Mouse (Mus musculus): ENCODE data around the gene Gm10031. TPM values are rescaled to one million over a fixed set of nuclear protein-coding genes. Genes with fewer than 3 reads are reported as not detected.
"Not testable (repeated sequence)": the region's sequence is repeated elsewhere in the genome, so short reads cannot be mapped to it uniquely, and the experiment has no call there.

Gene Gm10031
- polyA plus RNA-seq, 1 experiment from 2014 or later: 0.52 TPM

DNA sequence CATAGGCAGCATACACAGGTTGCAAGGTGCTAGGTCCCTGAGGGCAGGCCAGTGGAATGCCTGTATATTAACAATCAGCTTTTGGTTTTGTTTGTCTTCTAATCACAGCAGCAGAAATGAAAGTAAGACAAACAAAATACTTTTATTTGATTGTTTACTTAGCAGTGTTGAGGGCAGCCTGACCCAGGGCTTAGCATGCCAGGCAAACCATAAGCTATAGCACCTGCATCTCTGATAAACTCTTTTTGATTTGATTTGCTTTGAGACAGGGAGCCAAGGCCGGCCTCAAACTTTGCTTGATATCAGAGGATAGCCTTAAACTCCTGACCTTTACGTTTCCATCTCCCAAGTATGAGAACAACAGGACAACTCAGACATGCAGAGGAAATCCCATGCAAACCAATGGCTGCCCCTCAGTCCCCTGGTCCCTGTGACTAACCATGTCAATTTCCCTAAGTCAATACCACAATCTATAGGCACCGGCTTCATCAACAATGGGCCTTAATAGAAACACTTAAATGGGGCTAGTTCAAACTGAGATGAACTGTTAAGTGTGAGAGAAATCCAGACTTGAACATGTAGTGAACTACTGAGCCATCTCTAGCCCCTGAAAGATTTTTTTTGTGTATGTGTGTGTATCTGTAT, 3.6 kb upstream of the Gm10031 start:
- H3K4me3 ChIP-seq (ENCODE audit: low read depth, low read length): no peak overlapping the region
- no peaks in the 10 kb centered on the region for H3K4me1 ChIP-seq (replicated peaks; ENCODE audit: control insufficient read depth, insufficient read depth, low read length)
- H3K4me2 ChIP-seq (replicated peaks; ENCODE audit: low read depth): no peak overlapping the region
- WGBS: 50% methylated on average over 3 of the region's 3 CpGs
- no peak for ATAC-seq
- H3K27ac ChIP-seq (ENCODE audit: low read depth, low read length): no peak overlapping the region
- no peaks in the 10 kb centered on the region for H3K9me3 ChIP-seq (ENCODE audit: control insufficient read depth)
- H3K27me3 ChIP-seq (replicated peaks; ENCODE audit: control insufficient read depth, insufficient read depth, low read length): no peaks in the 10 kb centered on the region
- TF ChIP-seq CTCF (IDR thresholded peaks at IDR 0.05; ENCODE audit: low read depth): no peak
- no peaks in the 10 kb centered on the region for H3K36me3 ChIP-seq (ENCODE audit: control insufficient read depth, insufficient read depth)
- no peak overlapping the region for H3K9ac ChIP-seq (ENCODE audit: low read depth, low read length)

- no peak for TF ChIP-seq CTCF (IDR thresholded peaks at IDR 0.05; ENCODE audit: low read depth)
- H3K27ac ChIP-seq (ENCODE audit: low read depth, low read length): peak overlapping the region; percentile 22; the same call in 1 of the 2 replicates
- H3K9ac ChIP-seq (ENCODE audit: low read depth, low read length): no peak overlapping the region
- no peaks in the 10 kb centered on the region for H3K27me3 ChIP-seq (replicated peaks; ENCODE audit: control insufficient read depth, insufficient read depth, low read length)
- peak overlapping the region; percentile 49 for H3K4me2 ChIP-seq (replicated peaks; ENCODE audit: low read depth)
- H3K9me3 ChIP-seq (ENCODE audit: control insufficient read depth): no peaks in the 10 kb centered on the region
- no peaks in the 10 kb centered on the region for H3K4me1 ChIP-seq (replicated peaks; ENCODE audit: control insufficient read depth, insufficient read depth, low read length)
- H3K4me3 ChIP-seq (ENCODE audit: low read depth, low read length): no peak overlapping the region
- peak; percentile 80 for ATAC-seq
- 33% methylated on average over 15 of the region's 15 CpGs for WGBS
- H3K36me3 ChIP-seq (ENCODE audit: control insufficient read depth, insufficient read depth): no peaks in the 10 kb centered on the region
Measured at GRCm38 (mm10) chr1:156521796-156522517, 1.9 kb upstream of the Gm10031 start.

GRCm38 (mm10) chr1:156532476-156533175, 8.8 kb downstream of the Gm10031 start:
- not testable (repeated sequence) for ATAC-seq
- WGBS: 66% methylated on average over 16 of the region's 16 CpGs

DNA sequence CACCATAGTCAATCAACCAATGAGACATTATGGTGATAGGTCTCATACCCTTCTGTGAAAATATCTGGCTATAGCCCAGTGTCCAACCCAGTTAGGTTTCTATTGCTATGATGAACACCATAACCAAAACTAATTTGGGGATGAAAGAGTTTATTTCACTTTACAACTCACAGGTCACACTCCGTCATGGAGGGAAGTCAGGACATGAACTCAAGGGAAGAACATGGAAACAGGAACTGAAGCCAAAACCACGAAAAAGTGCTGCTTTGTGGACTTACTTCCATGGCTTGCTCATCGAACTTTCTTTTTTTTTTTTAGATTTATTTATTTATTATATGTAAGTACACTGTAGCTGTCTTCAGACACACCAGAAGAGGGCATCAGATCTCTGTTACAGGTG, 9.7 kb downstream of the Gm10031 start:
- H3K9ac ChIP-seq (ENCODE audit: low read depth, low read length): no peak overlapping the region
- no peak overlapping the region for H3K4me2 ChIP-seq (replicated peaks; ENCODE audit: low read depth)
- H3K9me3 ChIP-seq (ENCODE audit: control insufficient read depth): no peaks in the 10 kb centered on the region
- no peaks in the 10 kb centered on the region for H3K36me3 ChIP-seq (ENCODE audit: control insufficient read depth, insufficient read depth)
- no peak for ATAC-seq
- H3K4me3 ChIP-seq (ENCODE audit: low read depth, low read length): no peak overlapping the region
- no peak for TF ChIP-seq CTCF (IDR thresholded peaks at IDR 0.05; ENCODE audit: low read depth)
- no peak overlapping the region for H3K27ac ChIP-seq (ENCODE audit: low read depth, low read length)
- 80% methylated on average over 3 of the region's 3 CpGs for WGBS
- H3K27me3 ChIP-seq (replicated peaks; ENCODE audit: control insufficient read depth, insufficient read depth, low read length): no peaks in the 10 kb centered on the region
- no peaks in the 10 kb centered on the region for H3K4me1 ChIP-seq (replicated peaks; ENCODE audit: control insufficient read depth, insufficient read depth, low read length)

More at GRCm38 (mm10) chr1:156532476-156533175, 8.8 kb downstream of the Gm10031 start:
- not testable (repeated sequence) for H3K9ac ChIP-seq (ENCODE audit: low read depth, low read length); H3K9me3 ChIP-seq (ENCODE audit: control insufficient read depth); H3K27ac ChIP-seq (ENCODE audit: low read depth, low read length); H3K4me1 ChIP-seq (replicated peaks; ENCODE audit: control insufficient read depth, insufficient read depth, low read length); H3K4me2 ChIP-seq (replicated peaks; ENCODE audit: low read depth); H3K36me3 ChIP-seq (ENCODE audit: control insufficient read depth, insufficient read depth); H3K27me3 ChIP-seq (replicated peaks; ENCODE audit: control insufficient read depth, insufficient read depth, low read length); H3K4me3 ChIP-seq (ENCODE audit: low read depth, low read length)

GRCm38 (mm10) chr1:156533911-156534310, 10.1 kb downstream of the Gm10031 start:
- no peaks in the 10 kb centered on the region for H3K27me3 ChIP-seq (replicated peaks; ENCODE audit: control insufficient read depth, insufficient read depth, low read length)
- H3K9ac ChIP-seq (ENCODE audit: low read depth, low read length): no peak overlapping the region
- 83% methylated on average over 4 of the region's 4 CpGs for WGBS
- no peaks in the 10 kb centered on the region for H3K9me3 ChIP-seq (ENCODE audit: control insufficient read depth)
- no peak overlapping the region for H3K27ac ChIP-seq (ENCODE audit: low read depth, low read length)
- TF ChIP-seq CTCF (IDR thresholded peaks at IDR 0.05; ENCODE audit: low read depth): no peak
- ATAC-seq: no peak
- no peaks in the 10 kb centered on the region for H3K36me3 ChIP-seq (ENCODE audit: control insufficient read depth, insufficient read depth)
- H3K4me2 ChIP-seq (replicated peaks; ENCODE audit: low read depth): no peak overlapping the region
- H3K4me1 ChIP-seq (replicated peaks; ENCODE audit: control insufficient read depth, insufficient read depth, low read length): no peaks in the 10 kb centered on the region
- no peak overlapping the region for H3K4me3 ChIP-seq (ENCODE audit: low read depth, low read length)

GRCm38 (mm10) chr1:156537031-156537430, 13.2 kb downstream of the Gm10031 start:
- Histone ChIP-seq H3K36me3 (ENCODE audit: control insufficient read depth, insufficient read depth) (no peaks in the 10 kb centered on the region), H3K4me3 (ENCODE audit: low read depth, low read length) (no peak overlapping the region), H3K27me3 (replicated peaks; ENCODE audit: control insufficient read depth, insufficient read depth, low read length) (no peaks in the 10 kb centered on the region), H3K4me2 (replicated peaks; ENCODE audit: low read depth) (no peak overlapping the region), H3K9me3 (ENCODE audit: control insufficient read depth) (no peaks in the 10 kb centered on the region), H3K4me1 (replicated peaks; ENCODE audit: control insufficient read depth, insufficient read depth, low read length) (no peaks in the 10 kb centered on the region), H3K9ac (ENCODE audit: low read depth, low read length) (no peak overlapping the region), H3K27ac (ENCODE audit: low read depth, low read length) (no peak overlapping the region)
- no peak for TF ChIP-seq CTCF (IDR thresholded peaks at IDR 0.05; ENCODE audit: low read depth)
- WGBS: 71% methylated on average over 2 of the region's 2 CpGs
- no peak for ATAC-seq
